Mouse (Mus musculus) midbrain, embryonic 10.5 days (tissue): ENCODE data around the gene Gfral. TPM values are rescaled to one million over a fixed set of nuclear protein-coding genes. Genes with fewer than 3 reads are reported as not detected.

Source experiments
- polyA plus RNA-seq: library from polyadenylated mRNA; unstranded; fragments of >200 nt; fragmentation: Nextera tagmentation; extraction: Ambion mirVana; gene quantifications from 2 replicates; pipeline ENCODE4 v1.2.1, GENCODE M21; 2016

The Gfral gene
- polyA plus RNA-seq, 1 experiment from 2014 or later, result not detected

Other genes starting within 250 kb of the Gfral start
- 5.1 and 7.0 TPM in 2 replicates for gene Hmgcll1, start 198.8 kb downstream of the Gfral start, polyA plus RNA-seq
- 0.30 and 0.51 TPM in 2 replicates for gene Hcrtr2, start 110.2 kb upstream of the Gfral start, polyA plus RNA-seq